In genomic region chrX:162728228-162728627, GRCm38 (mm10) we compare ENCODE assay signal across 16 mouse cellular contexts. TPM values are rescaled to one million over a fixed set of nuclear protein-coding genes. Genes with fewer than 3 reads are reported as not detected.
DNase-seq lines count a peak whose midpoint lies in the region; ATAC-seq and TF ChIP-seq lines count a peak whose summit lies in the region.
"Had no signal": no experiment of that assay in that cellular context is flagged by ENCODE, and none has a peak within 500 bp of the region (broad histone marks: within the 10 kb centered on the region; RNA-seq: fewer than 3 reads in every experiment).

No protein-coding gene starts in this region.

- H3K27me3 ChIP-seq in forebrain, embryonic 10.5 days (ENCODE audit: poor library complexity, severe bottlenecking), result peaks cover 32% of the 10 kb centered on the region
- no peaks in the 10 kb centered on the region for H3K27me3 ChIP-seq in forebrain, postnatal 0 days (ENCODE audit: insufficient read depth, low read length)
- H3K27me3 ChIP-seq in hindbrain, embryonic 16.5 days (replicated peaks; ENCODE audit: control insufficient read depth, insufficient read depth, low read length), result no peaks in the 10 kb centered on the region
- no peaks in the 10 kb centered on the region for H3K27me3 ChIP-seq in hindbrain, embryonic 14.5 days (ENCODE audit: control insufficient read depth, insufficient read depth, low read length)
- H3K27me3 ChIP-seq in neural tube, embryonic 11.5 days (ENCODE audit: control insufficient read depth, insufficient read depth, low read length), result no peaks in the 10 kb centered on the region
- H3K27me3 ChIP-seq: CH12.LX; heart, embryonic 15.5 days; lung, embryonic 15.5 days had no signal

- WGBS in forebrain, embryonic 10.5 days, result 37% methylated on average over 7 of the region's 7 CpGs
- WGBS in forebrain, postnatal 0 days, result 31% methylated on average over 7 of the region's 7 CpGs
- 25% methylated on average over 7 of the region's 7 CpGs for WGBS in hindbrain, embryonic 16.5 days
- 31% methylated on average over 7 of the region's 7 CpGs for WGBS in hindbrain, embryonic 14.5 days
- WGBS in neural tube, embryonic 11.5 days, result 28% methylated on average over 7 of the region's 7 CpGs

- no peak overlapping the region for H3K4me2 ChIP-seq in forebrain, postnatal 0 days (ENCODE audit: low read depth)
- no peak overlapping the region for H3K4me2 ChIP-seq in hindbrain, embryonic 16.5 days (ENCODE audit: low read length)
- no peak overlapping the region for H3K4me2 ChIP-seq in hindbrain, embryonic 14.5 days (replicated peaks)
- no peak overlapping the region for H3K4me2 ChIP-seq in neural tube, embryonic 11.5 days (ENCODE audit: low read depth)
- H3K4me2 ChIP-seq: embryonic facial prominence, embryonic 12.5 days; lung, embryonic 15.5 days had no signal

- no peak overlapping the region for H3K4me3 ChIP-seq in forebrain, embryonic 10.5 days
- H3K4me3 ChIP-seq in forebrain, postnatal 0 days (ENCODE audit: low read depth, low read length), result no peak overlapping the region
- H3K4me3 ChIP-seq in hindbrain, embryonic 16.5 days (ENCODE audit: low read length), result no peak overlapping the region
- no peak overlapping the region for H3K4me3 ChIP-seq in hindbrain, embryonic 14.5 days (replicated peaks; ENCODE audit: low read length)
- H3K4me3 ChIP-seq in neural tube, embryonic 11.5 days (ENCODE audit: low read depth, low read length), result no peak overlapping the region
- H3K4me3 ChIP-seq: embryonic facial prominence, embryonic 12.5 days; heart, embryonic 15.5 days; lung, embryonic 15.5 days had no signal

- H3K9me3 ChIP-seq in forebrain, embryonic 10.5 days, result no peaks in the 10 kb centered on the region
- H3K9me3 ChIP-seq in forebrain, postnatal 0 days (ENCODE audit: low read length), result no peaks in the 10 kb centered on the region
- no peaks in the 10 kb centered on the region for H3K9me3 ChIP-seq in hindbrain, embryonic 16.5 days (ENCODE audit: control insufficient read depth, low read length)
- H3K9me3 ChIP-seq in hindbrain, embryonic 14.5 days (ENCODE audit: control insufficient read depth, low read length), result no peaks in the 10 kb centered on the region
- no peaks in the 10 kb centered on the region for H3K9me3 ChIP-seq in neural tube, embryonic 11.5 days (ENCODE audit: control insufficient read depth, low read length)
- H3K9me3 ChIP-seq: embryonic facial prominence, embryonic 12.5 days; heart, embryonic 15.5 days; lung, embryonic 15.5 days had no signal

- peak; percentile 25 for DNase-seq in forebrain, embryonic 10.5 days (ENCODE audit: extremely low spot score, low spot score)
- DNase-seq in forebrain, postnatal 0 days, result no peak
- no peak for DNase-seq in hindbrain, embryonic 14.5 days (ENCODE audit: low spot score)
- DNase-seq in neural tube, embryonic 11.5 days (ENCODE audit: low spot score), result peak; percentile 20
- no peak for DNase-seq in neural tube, embryonic 10.5 days (ENCODE audit: extremely low spot score, low spot score)
- DNase-seq in retina, postnatal 1 day, result peak; percentile 41
- no peak for DNase-seq in ovary, postnatal 14 days (ENCODE audit: low spot score)
- DNase-seq: cerebellum, adult 2 months; gastrocnemius, postnatal 10 days; kidney, postnatal 25 days; thymus, postnatal 14 days had no signal

- no peaks in the 10 kb centered on the region for H3K36me3 ChIP-seq in forebrain, embryonic 10.5 days (replicated peaks)
- H3K36me3 ChIP-seq in forebrain, postnatal 0 days (ENCODE audit: insufficient read depth), result no peaks in the 10 kb centered on the region
- H3K36me3 ChIP-seq in hindbrain, embryonic 16.5 days (ENCODE audit: control insufficient read depth, insufficient read depth, low read length), result no peaks in the 10 kb centered on the region
- H3K36me3 ChIP-seq in hindbrain, embryonic 14.5 days (replicated peaks; ENCODE audit: control insufficient read depth, insufficient read depth), result no peaks in the 10 kb centered on the region
- H3K36me3 ChIP-seq in neural tube, embryonic 11.5 days (ENCODE audit: control insufficient read depth, insufficient read depth, low read length), result no peaks in the 10 kb centered on the region
- H3K36me3 ChIP-seq: embryonic facial prominence, embryonic 12.5 days; heart, embryonic 15.5 days; lung, embryonic 15.5 days had no signal

- no peak for TF ChIP-seq CTCF in forebrain, postnatal 0 days (IDR thresholded peaks at IDR 0.05; ENCODE audit: low read depth)

- no peak for ATAC-seq in forebrain, postnatal 0 days
- ATAC-seq in hindbrain, embryonic 16.5 days, result peak; percentile 30; the same call in 1 of the 2 replicates
- no peak for ATAC-seq in hindbrain, embryonic 14.5 days (ENCODE audit: low FRiP score)
- ATAC-seq in neural tube, embryonic 11.5 days (ENCODE audit: insufficient read depth, low FRiP score, low TSS enrichment), result no peak

- H3K4me1 ChIP-seq in forebrain, embryonic 10.5 days, result peaks cover 17% of the 10 kb centered on the region
- H3K4me1 ChIP-seq in forebrain, postnatal 0 days (ENCODE audit: insufficient read depth), result no peaks in the 10 kb centered on the region
- no peaks in the 10 kb centered on the region for H3K4me1 ChIP-seq in hindbrain, embryonic 16.5 days (ENCODE audit: control insufficient read depth, insufficient read depth, low read depth, low read length)
- no peaks in the 10 kb centered on the region for H3K4me1 ChIP-seq in hindbrain, embryonic 14.5 days (replicated peaks; ENCODE audit: control insufficient read depth, insufficient read depth, low read length)
- H3K4me1 ChIP-seq in neural tube, embryonic 11.5 days (ENCODE audit: control insufficient read depth, insufficient read depth, low read length), result no peaks in the 10 kb centered on the region
- H3K4me1 ChIP-seq: embryonic facial prominence, embryonic 12.5 days; lung, embryonic 15.5 days had no signal

- peak overlapping the region; percentile 78 for H3K27ac ChIP-seq in forebrain, embryonic 10.5 days
- no peak overlapping the region for H3K27ac ChIP-seq in forebrain, postnatal 0 days (ENCODE audit: low read depth, low read length)
- H3K27ac ChIP-seq in hindbrain, embryonic 16.5 days (ENCODE audit: low read depth, low read length), result no peak overlapping the region
- no peak overlapping the region for H3K27ac ChIP-seq in hindbrain, embryonic 14.5 days
- H3K27ac ChIP-seq in neural tube, embryonic 11.5 days (ENCODE audit: low read depth, low read length), result no peak overlapping the region
- H3K27ac ChIP-seq: embryonic facial prominence, embryonic 12.5 days; heart, embryonic 15.5 days; lung, embryonic 15.5 days had no signal

- no peak overlapping the region for H3K9ac ChIP-seq in forebrain, postnatal 0 days
- no peak overlapping the region for H3K9ac ChIP-seq in hindbrain, embryonic 16.5 days (ENCODE audit: low read depth, low read length)
- no peak overlapping the region for H3K9ac ChIP-seq in hindbrain, embryonic 14.5 days
- no peak overlapping the region for H3K9ac ChIP-seq in neural tube, embryonic 11.5 days (ENCODE audit: low read length)
- H3K9ac ChIP-seq: embryonic facial prominence, embryonic 12.5 days; heart, embryonic 15.5 days; lung, embryonic 15.5 days had no signal

RNA-seq across cellular contexts. Expression of gene Rbbp7, which starts 32.0 kb away (rescaled TPM):
- 416 and 428 TPM in 2 replicates for polyA plus RNA-seq in forebrain, embryonic 10.5 days (2016; fragmentation: Nextera tagmentation; extraction: Ambion mirVana)
- total RNA-seq in forebrain, postnatal 0 days (2014; rRNA removed), result 141 and 144 TPM in 2 replicates
- polyA plus RNA-seq in forebrain, postnatal 0 days (2015; fragmentation: Nextera tagmentation; extraction: Ambion mirVana), result 223 and 255 TPM in 2 replicates
- 247 and 258 TPM in 2 replicates for polyA plus RNA-seq in hindbrain, embryonic 16.5 days (2015; fragmentation: Nextera tagmentation; extraction: Ambion mirVana)
- 230 and 235 TPM in 2 replicates for polyA plus RNA-seq in hindbrain, embryonic 14.5 days (2014; fragmentation: Nextera tagmentation; extraction: Ambion mirVana)
- polyA plus RNA-seq in neural tube, embryonic 11.5 days (2014; fragmentation: Nextera tagmentation; extraction: Ambion mirVana), result 325 and 326 TPM in 2 replicates

Comparison
In these comparisons a context has a peak if more than half of its experiments do, and no peak if none do; other contexts are left out.
1. DNase-seq: peak in forebrain, embryonic 10.5 days (single experiment), neural tube, embryonic 11.5 days (single experiment) and retina, postnatal 1 day (single experiment); none in forebrain, postnatal 0 days (single experiment), hindbrain, embryonic 14.5 days (single experiment), neural tube, embryonic 10.5 days (single experiment) and ovary, postnatal 14 days (single experiment).